ENCODE assay signal across 10 mouse cellular contexts in genomic region chr13:52085110-52085509, GRCm38 (mm10).
DNase-seq lines count a peak whose midpoint lies in the region; ATAC-seq and TF ChIP-seq lines count a peak whose summit lies in the region.
"Had no signal": no experiment of that assay in that cellular context is flagged by ENCODE, and none has a peak within 500 bp of the region (broad histone marks: within the 10 kb centered on the region; RNA-seq: fewer than 3 reads in every experiment).

No protein-coding gene starts in this region.

- no peak for TF ChIP-seq CTCF in midbrain, postnatal 0 days (IDR thresholded peaks at IDR 0.05)

- H3K36me3 ChIP-seq in midbrain, embryonic 11.5 days (ENCODE audit: control insufficient read depth, insufficient read depth, low read length), result no peaks in the 10 kb centered on the region
- H3K36me3 ChIP-seq in midbrain, embryonic 10.5 days, result no peaks in the 10 kb centered on the region
- H3K36me3 ChIP-seq in neural tube, embryonic 11.5 days (ENCODE audit: control insufficient read depth, insufficient read depth, low read length), result no peaks in the 10 kb centered on the region
- no peaks in the 10 kb centered on the region for H3K36me3 ChIP-seq in forebrain, embryonic 13.5 days (ENCODE audit: poor library complexity, severe bottlenecking)
- no peaks in the 10 kb centered on the region for H3K36me3 ChIP-seq in midbrain, postnatal 0 days (ENCODE audit: insufficient read depth, low read length)
- H3K36me3 ChIP-seq: hindbrain, embryonic 15.5 days had no signal

- 73% methylated on average over 3 of the region's 3 CpGs for WGBS in midbrain, embryonic 11.5 days
- 66% methylated on average over 3 of the region's 3 CpGs for WGBS in midbrain, embryonic 10.5 days
- WGBS in neural tube, embryonic 11.5 days, result 36% methylated on average over 3 of the region's 3 CpGs
- 68% methylated on average over 3 of the region's 3 CpGs for WGBS in forebrain, embryonic 13.5 days
- WGBS in midbrain, postnatal 0 days, result 41% methylated on average over 3 of the region's 3 CpGs

- no peak overlapping the region for H3K27ac ChIP-seq in midbrain, embryonic 11.5 days (ENCODE audit: low read depth, low read length)
- H3K27ac ChIP-seq in midbrain, embryonic 10.5 days (replicated peaks), result no peak overlapping the region
- no peak overlapping the region for H3K27ac ChIP-seq in neural tube, embryonic 11.5 days (ENCODE audit: low read depth, low read length)
- H3K27ac ChIP-seq in forebrain, embryonic 13.5 days, result no peak overlapping the region
- H3K27ac ChIP-seq in midbrain, postnatal 0 days (ENCODE audit: low read depth, low read length), result no peak overlapping the region
- H3K27ac ChIP-seq: hindbrain, embryonic 15.5 days had no signal

- peak; percentile 51 for DNase-seq in midbrain, embryonic 11.5 days (ENCODE audit: low spot score, missing footprints)
- DNase-seq in midbrain, embryonic 10.5 days (ENCODE audit: low spot score), result no peak
- DNase-seq in kidney, postnatal 4 days, result peak; percentile 44 to 54
- peak; percentile 23 for DNase-seq in neural tube, embryonic 11.5 days (ENCODE audit: low spot score)
- DNase-seq in gastrocnemius, adult 18-20 months (ENCODE audit: low spot score), result no peak
- no peak for DNase-seq in midbrain, postnatal 0 days (ENCODE audit: low spot score)
- DNase-seq: gastrocnemius, postnatal 14 days had no signal

- no peaks in the 10 kb centered on the region for H3K27me3 ChIP-seq in midbrain, embryonic 11.5 days (ENCODE audit: control insufficient read depth, insufficient read depth, low read length)
- no peaks in the 10 kb centered on the region for H3K27me3 ChIP-seq in midbrain, embryonic 10.5 days (ENCODE audit: low read depth, poor library complexity, severe bottlenecking)
- H3K27me3 ChIP-seq in neural tube, embryonic 11.5 days (ENCODE audit: control insufficient read depth, insufficient read depth, low read length), result no peaks in the 10 kb centered on the region
- H3K27me3 ChIP-seq in forebrain, embryonic 13.5 days, result no peaks in the 10 kb centered on the region
- H3K27me3 ChIP-seq in midbrain, postnatal 0 days (ENCODE audit: insufficient read depth, low read length), result no peaks in the 10 kb centered on the region
- H3K27me3 ChIP-seq: hindbrain, embryonic 15.5 days had no signal

- H3K9ac ChIP-seq in midbrain, embryonic 11.5 days (ENCODE audit: low read length), result no peak overlapping the region
- H3K9ac ChIP-seq in neural tube, embryonic 11.5 days (ENCODE audit: low read length), result no peak overlapping the region
- no peak overlapping the region for H3K9ac ChIP-seq in forebrain, embryonic 13.5 days
- H3K9ac ChIP-seq in midbrain, postnatal 0 days (replicated peaks; ENCODE audit: low read length, poor library complexity, severe bottlenecking), result no peak overlapping the region
- H3K9ac ChIP-seq: hindbrain, embryonic 15.5 days had no signal

- no peak for ATAC-seq in midbrain, embryonic 11.5 days (ENCODE audit: low FRiP score)
- ATAC-seq in activated CD4-positive, CD25-positive, alpha-beta regulatory T cell, adult 4 months, result peak; percentile 56
- ATAC-seq in neural tube, embryonic 11.5 days (ENCODE audit: insufficient read depth, low FRiP score, low TSS enrichment), result no peak
- no peak for ATAC-seq in forebrain, embryonic 13.5 days
- no peak for ATAC-seq in midbrain, postnatal 0 days (ENCODE audit: low FRiP score)

- no peaks in the 10 kb centered on the region for H3K9me3 ChIP-seq in midbrain, embryonic 11.5 days (ENCODE audit: control insufficient read depth, low read length)
- no peaks in the 10 kb centered on the region for H3K9me3 ChIP-seq in midbrain, embryonic 10.5 days (replicated peaks)
- H3K9me3 ChIP-seq in neural tube, embryonic 11.5 days (ENCODE audit: control insufficient read depth, low read length), result no peaks in the 10 kb centered on the region
- H3K9me3 ChIP-seq in forebrain, embryonic 13.5 days (replicated peaks), result no peaks in the 10 kb centered on the region
- H3K9me3 ChIP-seq in midbrain, postnatal 0 days (ENCODE audit: low read length), result no peaks in the 10 kb centered on the region
- H3K9me3 ChIP-seq: hindbrain, embryonic 15.5 days had no signal

- H3K4me1 ChIP-seq in midbrain, embryonic 11.5 days (ENCODE audit: control insufficient read depth, insufficient read depth, low read length), result no peaks in the 10 kb centered on the region
- H3K4me1 ChIP-seq in midbrain, embryonic 10.5 days, result peaks cover 19% of the 10 kb centered on the region
- no peaks in the 10 kb centered on the region; the same call in 1 of the 2 replicates for H3K4me1 ChIP-seq in neural tube, embryonic 11.5 days (ENCODE audit: control insufficient read depth, insufficient read depth, low read length)
- no peaks in the 10 kb centered on the region for H3K4me1 ChIP-seq in forebrain, embryonic 13.5 days
- no peaks in the 10 kb centered on the region for H3K4me1 ChIP-seq in midbrain, postnatal 0 days (ENCODE audit: insufficient read depth, low read length)

- no peak overlapping the region for H3K4me2 ChIP-seq in midbrain, embryonic 11.5 days
- no peak overlapping the region for H3K4me2 ChIP-seq in neural tube, embryonic 11.5 days (ENCODE audit: low read depth)
- H3K4me2 ChIP-seq in forebrain, embryonic 13.5 days, result no peak overlapping the region
- H3K4me2 ChIP-seq in midbrain, postnatal 0 days (ENCODE audit: low read depth, low read length, poor library complexity, severe bottlenecking), result no peak overlapping the region
- H3K4me2 ChIP-seq: hindbrain, embryonic 15.5 days had no signal

- H3K4me3 ChIP-seq in midbrain, embryonic 11.5 days (ENCODE audit: low read depth, low read length), result no peak overlapping the region
- H3K4me3 ChIP-seq in midbrain, embryonic 10.5 days, result no peak overlapping the region
- no peak overlapping the region for H3K4me3 ChIP-seq in neural tube, embryonic 11.5 days (ENCODE audit: low read depth, low read length)
- no peak overlapping the region for H3K4me3 ChIP-seq in forebrain, embryonic 13.5 days
- no peak overlapping the region for H3K4me3 ChIP-seq in midbrain, postnatal 0 days (ENCODE audit: low read depth, low read length)
- H3K4me3 ChIP-seq: hindbrain, embryonic 15.5 days had no signal

Comparison
In these comparisons a context has a peak if more than half of its experiments do, and no peak if none do; other contexts are left out.
1. DNase-seq: peak in midbrain, embryonic 11.5 days (single experiment), kidney, postnatal 4 days (2 of 2) and neural tube, embryonic 11.5 days (single experiment); none in midbrain, embryonic 10.5 days (single experiment), gastrocnemius, adult 18-20 months (single experiment) and midbrain, postnatal 0 days (single experiment).